Mouse (Mus musculus) midbrain, embryonic 16.5 days (tissue): ENCODE measurements around the gene Tmbim6. TPM values are rescaled to one million over a fixed set of nuclear protein-coding genes. Genes with fewer than 3 reads are reported as not detected.

Source experiments
- ATAC-seq: fragments of 200-750 bp; cut with Nextera tagmentation; 2 replicates; pipeline ENCODE4 v1.8.0; 2017; ENCODE audit warnings: moderate TSS enrichment
- H3K27ac ChIP-seq: fragments of 300-500 bp; sonication (generic); 2 replicates; pipeline ENCODE4 v1.5.1; 2014; ENCODE audit warnings: mild to moderate bottlenecking, low read length, mixed read lengths
- H3K27me3 ChIP-seq: fragments of 300-500 bp; sonication (generic); 2 replicates; pipeline ENCODE4 v1.6.1; 2014; ENCODE audit warnings: low read depth, low read length, mixed read lengths; ENCODE audit not compliant: control insufficient read depth, insufficient read depth
- H3K36me3 ChIP-seq: fragments of 300-500 bp; sonication (generic); 2 replicates; pipeline ENCODE4 v1.6.1; 2014; ENCODE audit warnings: mild to moderate bottlenecking, low read length, moderate library complexity, mixed read lengths; ENCODE audit not compliant: control insufficient read depth, insufficient read depth
- H3K4me1 ChIP-seq: fragments of 300-500 bp; sonication (generic); 2 replicates; pipeline ENCODE4 v1.6.1; 2014; ENCODE audit warnings: mild to moderate bottlenecking, low read length, mixed read lengths; ENCODE audit not compliant: control insufficient read depth, insufficient read depth
- H3K4me2 ChIP-seq: fragments of 300-500 bp; sonication (generic); 2 replicates; pipeline ENCODE4 v1.6.1; 2014; ENCODE audit warnings: mild to moderate bottlenecking, low read length, mixed read lengths
- H3K4me3 ChIP-seq: fragments of 300-500 bp; sonication (generic); 2 replicates; pipeline ENCODE4 v1.5.1; 2014; ENCODE audit warnings: low read depth, mild to moderate bottlenecking, low read length, moderate library complexity, mixed read lengths
- H3K9ac ChIP-seq: fragments of 300-500 bp; sonication (generic); 2 replicates; pipeline ENCODE4 v1.6.1; 2014; ENCODE audit warnings: low read depth, low read length, mixed read lengths
- H3K9me3 ChIP-seq: fragments of 300-500 bp; sonication (generic); replicated peaks from 2 replicates; pipeline ENCODE4 v1.6.1; 2014; ENCODE audit warnings: mild to moderate bottlenecking, low read length, mixed read lengths; ENCODE audit not compliant: control insufficient read depth, poor library complexity, severe bottlenecking
- WGBS: fragments of 180-500 bp; shearing (Covaris S2); extraction: QIAGEN DNeasy Blood & Tissue Kit; methylation state at CpG from one replicate; pipeline ENCODE4 v1.1.7; 2014; 5-methylcytosine and 5-hydroxymethylcytosine counted together
- polyA plus RNA-seq: library from polyadenylated mRNA; unstranded; fragments of >200 nt; fragmentation: Nextera tagmentation; extraction: Ambion mirVana; gene quantifications from 2 replicates; pipeline ENCODE4 v1.2.1, GENCODE M21; 2015

Tmbim6 gene
- polyA plus RNA-seq, 1 experiment from 2014 or later: 310 TPM

GRCm38 (mm10) chr15:99391975-99392374, 707 bp upstream of the Tmbim6 start:
- Histone ChIP-seq H3K9ac (peak overlapping the region; percentile 57; the same call in 1 of the 2 replicates), H3K4me3 (peak overlapping the region; percentile 61), H3K4me1 (peaks cover 37% of the 10 kb centered on the region), H3K4me2 (peak overlapping the region; percentile 75), H3K36me3 (no peaks in the 10 kb centered on the region), H3K9me3 (no peaks in the 10 kb centered on the region), H3K27me3 (no peaks in the 10 kb centered on the region), H3K27ac (peak overlapping the region; percentile 76)
- WGBS: 80% methylated on average over 6 of the region's 6 CpGs
- peak; percentile 16; the same call in 1 of the 2 replicates for ATAC-seq

GRCm38 (mm10) chr15:99393386-99394252, 937 bp downstream of the Tmbim6 start:
- Histone ChIP-seq H3K36me3 (no peaks in the 10 kb centered on the region), H3K9me3 (no peaks in the 10 kb centered on the region), H3K4me3 (peak overlapping the region; percentile 61), H3K27me3 (no peaks in the 10 kb centered on the region), H3K4me2 (peak overlapping the region; percentile 92), H3K27ac (peak overlapping the region; percentile 89), H3K9ac (peak overlapping the region; percentile 77), H3K4me1 (peaks cover 37% of the 10 kb centered on the region)
- peak; percentile 55; the same call in 1 of the 2 replicates for ATAC-seq
- 13% methylated on average over 24 of the region's 24 CpGs for WGBS

GRCm38 (mm10) chr15:99396462-99396861, 3.8 kb downstream of the Tmbim6 start:
- Histone ChIP-seq H3K4me2 (no peak overlapping the region), H3K27me3 (no peaks in the 10 kb centered on the region), H3K27ac (no peak overlapping the region), H3K4me3 (no peak overlapping the region), H3K4me1 (peaks cover 44% of the 10 kb centered on the region), H3K36me3 (no peaks in the 10 kb centered on the region), H3K9me3 (no peaks in the 10 kb centered on the region), H3K9ac (no peak overlapping the region)
- WGBS: 78% methylated on average over 1 of the region's 1 CpGs
- no peak for ATAC-seq

- 74% methylated on average over 4 of the region's 4 CpGs for WGBS
- peaks cover 44% of the 10 kb centered on the region for H3K4me1 ChIP-seq
Observed at GRCm38 (mm10) chr15:99396875-99397274, 4.2 kb downstream of the Tmbim6 start.

GRCm38 (mm10) chr15:99397622-99398021, 4.9 kb downstream of the Tmbim6 start:
- H3K27me3 ChIP-seq: no peaks in the 10 kb centered on the region
- no peak overlapping the region for H3K27ac ChIP-seq
- 88% methylated on average over 2 of the region's 2 CpGs for WGBS
- peaks cover 5% of the 10 kb centered on the region; the same call in 1 of the 2 replicates for H3K36me3 ChIP-seq
- ATAC-seq: no peak
- peaks cover 39% of the 10 kb centered on the region for H3K4me1 ChIP-seq
- H3K4me3 ChIP-seq: no peak overlapping the region
- H3K4me2 ChIP-seq: no peak overlapping the region
- H3K9me3 ChIP-seq: no peaks in the 10 kb centered on the region
- no peak overlapping the region for H3K9ac ChIP-seq

More at GRCm38 (mm10) chr15:99396875-99397274, 4.2 kb downstream of the Tmbim6 start:
- no peak overlapping the region for H3K9ac ChIP-seq
- no peak for ATAC-seq
- no peak overlapping the region for H3K4me2 ChIP-seq
- H3K27ac ChIP-seq: no peak overlapping the region
- H3K9me3 ChIP-seq: no peaks in the 10 kb centered on the region
- no peaks in the 10 kb centered on the region for H3K27me3 ChIP-seq
- no peak overlapping the region for H3K4me3 ChIP-seq
- H3K36me3 ChIP-seq: 0 out of 2 replicates have a peak, but pooled peaks cover under 1% of the 10 kb centered on the region

- H3K27ac ChIP-seq: no peak overlapping the region
- H3K27me3 ChIP-seq: no peaks in the 10 kb centered on the region
- no peak overlapping the region for H3K4me3 ChIP-seq
- no peak overlapping the region for H3K4me2 ChIP-seq
- 74% methylated on average over 15 of the region's 15 CpGs for WGBS
- H3K4me1 ChIP-seq: peaks cover 28% of the 10 kb centered on the region
- H3K9ac ChIP-seq: no peak overlapping the region
- H3K36me3 ChIP-seq: peaks cover 7% of the 10 kb centered on the region
- no peak for ATAC-seq
- H3K9me3 ChIP-seq: no peaks in the 10 kb centered on the region
Observed at GRCm38 (mm10) chr15:99399503-99400245, 7.0 kb downstream of the Tmbim6 start.

- Histone ChIP-seq H3K4me1 (peaks cover 19% of the 10 kb centered on the region), H3K27me3 (no peaks in the 10 kb centered on the region), H3K9ac (no peak overlapping the region), H3K9me3 (no peaks in the 10 kb centered on the region), H3K27ac (no peak overlapping the region), H3K4me2 (no peak overlapping the region), H3K4me3 (no peak overlapping the region), H3K36me3 (peaks cover 14% of the 10 kb centered on the region)
- no peak for ATAC-seq
- 92% methylated on average over 6 of the region's 6 CpGs for WGBS
Observed at GRCm38 (mm10) chr15:99400602-99401001, 7.9 kb downstream of the Tmbim6 start.

GRCm38 (mm10) chr15:99403159-99403889, 10.6 kb downstream of the Tmbim6 start:
- no peaks in the 10 kb centered on the region for H3K27me3 ChIP-seq
- no peak overlapping the region for H3K4me2 ChIP-seq
- H3K4me1 ChIP-seq: peaks cover 7% of the 10 kb centered on the region; the same call in 1 of the 2 replicates
- WGBS: 93% methylated on average over 12 of the region's 12 CpGs
- no peak overlapping the region for H3K27ac ChIP-seq
- no peak for ATAC-seq
- no peak overlapping the region for H3K9ac ChIP-seq
- no peak overlapping the region for H3K4me3 ChIP-seq
- peaks cover 30% of the 10 kb centered on the region for H3K36me3 ChIP-seq
- no peaks in the 10 kb centered on the region for H3K9me3 ChIP-seq
